Mouse (Mus musculus) spleen, adult 10 weeks (tissue): ENCODE measurements around the gene Ogfrl1. TPM values are rescaled to one million over a fixed set of nuclear protein-coding genes. Genes with fewer than 3 reads are reported as not detected.

ENCODE experiments used
- polyA plus RNA-seq: library from polyadenylated mRNA; stranded (reverse); fragments of 350-450 nt; fragmentation: Illumina TruSeq; extraction: RNeasy Lipid Tissue Mini Kit (QIAGEN cat#74804); gene quantifications from one replicate; pipeline ENCODE4 v1.2.3, GENCODE M21; 2015; ENCODE audit warnings: low replicate concordance; ENCODE audit not compliant: insufficient read depth

Gene Ogfrl1
- polyA plus RNA-seq: 48.3 TPM

DNA sequence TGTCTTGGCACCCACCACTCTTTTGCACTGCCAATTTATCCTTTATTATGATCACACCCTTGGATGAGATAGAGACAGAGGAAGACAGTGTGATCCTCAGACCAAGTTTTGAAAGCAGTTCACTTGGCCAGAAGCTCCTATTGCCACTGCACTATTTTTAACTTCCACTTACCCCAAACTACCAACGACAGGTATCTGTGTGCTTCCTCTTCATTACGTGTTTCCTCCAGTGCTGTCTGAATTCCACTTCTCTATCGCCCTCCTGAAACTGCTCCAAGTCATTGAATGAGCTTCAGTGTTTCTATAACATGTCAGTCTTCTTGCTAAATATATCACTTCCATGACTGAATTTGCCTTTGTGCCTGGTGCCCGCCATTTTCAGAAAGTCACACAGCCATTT is at the start of gene Ogfrl1:
Ogfrl1 (minus strand) TSS at position 150 of the 400 bp plus-strand sequence.

